Mouse (Mus musculus): ENCODE measurements around the gene March10.

Gene March10

GRCm38 (mm10) chr11:105414009-105414408, 42.5 kb downstream of the March10 start:
- in situ Hi-C loops (cut with MboI; ENCODE audit: unreplicated experiment in 2 of 2) = no loop called here

GRCm38 (mm10) chr11:105409408-105409807, 47.1 kb downstream of the March10 start:
- in situ Hi-C loops (cut with MboI; ENCODE audit: unreplicated experiment in 2 of 2) = no loop called here

GRCm38 (mm10) chr11:105407846-105408441, 48.6 kb downstream of the March10 start:
- in situ Hi-C loops (cut with MboI; ENCODE audit: unreplicated experiment in 2 of 2) = no loop called here

- in situ Hi-C loops (cut with MboI; ENCODE audit: unreplicated experiment in 2 of 2) = no loop called here
Observed at GRCm38 (mm10) chr11:105402355-105402754, 54.2 kb downstream of the March10 start.

- in situ Hi-C loops (cut with MboI; ENCODE audit: unreplicated experiment in 2 of 2) = no loop called here
Observed at GRCm38 (mm10) chr11:105390290-105390689, 66.2 kb downstream of the March10 start.

- in situ Hi-C loops (cut with MboI; ENCODE audit: unreplicated experiment in 2 of 2) = no loop called here
Observed at GRCm38 (mm10) chr11:105388636-105389035, 67.9 kb downstream of the March10 start.

GRCm38 (mm10) chr11:105385266-105385665, 71.3 kb downstream of the March10 start:
- in situ Hi-C loops (cut with MboI; ENCODE audit: unreplicated experiment in 2 of 2) = no loop called here

GRCm38 (mm10) chr11:105375821-105376235, 80.7 kb downstream of the March10 start:
- in situ Hi-C loops (cut with MboI; ENCODE audit: unreplicated experiment in 2 of 2) = no loop called here

GRCm38 (mm10) chr11:105374526-105375175, 81.9 kb downstream of the March10 start:
- in situ Hi-C loops (cut with MboI; ENCODE audit: unreplicated experiment in 2 of 2) = no loop called here

- in situ Hi-C loops (cut with MboI; ENCODE audit: unreplicated experiment in 2 of 2) = no loop called here
Observed at GRCm38 (mm10) chr11:105373881-105374280, 82.7 kb downstream of the March10 start.

GRCm38 (mm10) chr11:105371818-105372217, 84.7 kb downstream of the March10 start:
- in situ Hi-C loops (cut with MboI; ENCODE audit: unreplicated experiment in 2 of 2) = no loop called here

- in situ Hi-C loops (cut with MboI; ENCODE audit: unreplicated experiment in 2 of 2) = no loop called here
Observed at GRCm38 (mm10) chr11:105369526-105370386, 86.8 kb downstream of the March10 start.

- in situ Hi-C loops (cut with MboI; ENCODE audit: unreplicated experiment in 2 of 2) = no loop called here
Observed at GRCm38 (mm10) chr11:105368833-105369232, 87.7 kb downstream of the March10 start.

GRCm38 (mm10) chr11:105367163-105367562, 89.4 kb downstream of the March10 start:
- in situ Hi-C loops (cut with MboI; ENCODE audit: unreplicated experiment in 2 of 2) = no loop called here

- in situ Hi-C loops (cut with MboI; ENCODE audit: unreplicated experiment in 2 of 2) = no loop called here
Observed at GRCm38 (mm10) chr11:105366051-105366450, 90.5 kb downstream of the March10 start.

- in situ Hi-C loops (cut with MboI; ENCODE audit: unreplicated experiment in 2 of 2) = no loop called here
Observed at GRCm38 (mm10) chr11:105365611-105366010, 90.9 kb downstream of the March10 start.

GRCm38 (mm10) chr11:105364386-105365065, 92.0 kb downstream of the March10 start:
- in situ Hi-C loops (cut with MboI; ENCODE audit: unreplicated experiment in 2 of 2) = no loop called here

GRCm38 (mm10) chr11:105363598-105364385, 92.7 kb downstream of the March10 start:
- in situ Hi-C loops (cut with MboI; ENCODE audit: unreplicated experiment in 2 of 2) = no loop called here

GRCm38 (mm10) chr11:105362946-105363597, 93.5 kb downstream of the March10 start:
- in situ Hi-C loops (cut with MboI; ENCODE audit: unreplicated experiment in 2 of 2) = no loop called here

Measured in v-Abl transformed pro-B cells (cell line).